Mouse (Mus musculus) neural tube, embryonic 12.5 days (tissue): ENCODE results near the gene Itgb2. TPM values are rescaled to one million over a fixed set of nuclear protein-coding genes. Genes with fewer than 3 reads are reported as not detected.

ENCODE experiments used
- ATAC-seq: fragments of 200-750 bp; cut with Nextera tagmentation; 2 replicates; pipeline ENCODE4 v1.8.0; 2017; ENCODE audit warnings: low read depth, mild to moderate bottlenecking, moderate TSS enrichment, moderate library complexity; ENCODE audit not compliant: low FRiP score
- H3K27ac ChIP-seq: fragments of 300-500 bp; sonication (generic); 2 replicates; pipeline ENCODE4 v1.5.1; 2016
- H3K27me3 ChIP-seq: fragments of 300-500 bp; sonication (generic); replicated peaks from 2 replicates; pipeline ENCODE4 v1.6.1; 2016; ENCODE audit warnings: mild to moderate bottlenecking
- H3K36me3 ChIP-seq: fragments of 300-500 bp; sonication (generic); 2 replicates; pipeline ENCODE4 v1.6.1; 2016; ENCODE audit warnings: mild to moderate bottlenecking
- H3K4me1 ChIP-seq: fragments of 300-500 bp; sonication (generic); 2 replicates; pipeline ENCODE4 v1.6.1; 2016
- H3K4me2 ChIP-seq: fragments of 300-500 bp; sonication (generic); replicated peaks from 2 replicates; pipeline ENCODE4 v1.6.1; 2016; ENCODE audit warnings: mild to moderate bottlenecking
- H3K4me3 ChIP-seq: fragments of 300-500 bp; sonication (generic); 2 replicates; pipeline ENCODE4 v1.5.1; 2016
- H3K9ac ChIP-seq: fragments of 300-500 bp; sonication (generic); 2 replicates; pipeline ENCODE4 v1.6.1; 2016; ENCODE audit warnings: mild to moderate bottlenecking
- H3K9me3 ChIP-seq: fragments of 300-500 bp; sonication (generic); 2 replicates; pipeline ENCODE4 v1.6.1; 2016; ENCODE audit warnings: mild to moderate bottlenecking
- WGBS: fragments of 180-500 bp; shearing (Covaris S2); methylation state at CpG from one replicate; pipeline ENCODE4 v1.1.7; 2016; 5-methylcytosine and 5-hydroxymethylcytosine counted together
- polyA plus RNA-seq: library from polyadenylated mRNA; unstranded; fragments of >200 nt; fragmentation: Nextera tagmentation; extraction: Ambion mirVana; gene quantifications from 2 replicates; pipeline ENCODE4 v1.2.1, GENCODE M21; 2016

Gene Itgb2
- 1.3 and 1.4 TPM in 2 replicates for polyA plus RNA-seq

GRCm38 (mm10) chr10:77530140-77530539, at the start of gene Itgb2:
Gene Itgb2 (plus strand): TSS chr10:77530252.
- ATAC-seq, result no peak
- 72% methylated on average over 9 of the region's 9 CpGs for WGBS
- H3K4me3 ChIP-seq, result no peak within 1 kb of the TSS
- no peak within 1 kb of the TSS for H3K27ac ChIP-seq
- no peaks in the 10 kb centered on the region for H3K36me3 ChIP-seq
- H3K4me1 ChIP-seq, result no peaks in the 10 kb centered on the region
- H3K27me3 ChIP-seq, result no peaks in the 10 kb centered on the region
- no peak within 1 kb of the TSS for H3K4me2 ChIP-seq
- H3K9ac ChIP-seq, result no peak within 1 kb of the TSS
- no peaks in the 10 kb centered on the region for H3K9me3 ChIP-seq

DNA sequence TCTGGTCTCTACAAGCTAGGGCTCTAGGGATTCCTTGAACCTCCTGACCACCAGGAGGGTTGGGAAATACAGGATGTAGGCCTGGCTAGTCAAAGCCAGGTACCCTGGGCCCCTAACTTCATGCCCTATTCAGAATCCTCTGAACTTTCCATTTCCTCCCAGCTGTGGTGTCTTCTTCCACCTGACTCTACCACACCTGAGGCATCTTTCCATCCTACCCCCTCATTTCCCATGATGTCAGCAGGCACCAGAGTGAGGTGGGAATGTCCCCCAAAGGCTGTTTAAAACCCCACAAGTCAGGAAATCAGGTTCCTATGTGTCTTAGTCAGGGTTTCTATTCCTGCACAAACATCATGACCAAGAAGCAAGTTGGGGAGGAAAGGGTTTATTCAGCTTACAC, 48.2 kb upstream of the Itgb2 start:
- Histone ChIP-seq H3K9me3 (no peaks in the 10 kb centered on the region), H3K4me3 (no peak overlapping the region), H3K27me3 (no peaks in the 10 kb centered on the region), H3K36me3 (peaks cover 7% of the 10 kb centered on the region), H3K4me1 (no peaks in the 10 kb centered on the region), H3K4me2 (no peak overlapping the region), H3K9ac (no peak overlapping the region), H3K27ac (no peak overlapping the region)
- ATAC-seq, result no peak

- H3K27me3 ChIP-seq, result no peaks in the 10 kb centered on the region
- WGBS, result 66% methylated on average over 18 of the region's 18 CpGs
- no peaks in the 10 kb centered on the region for H3K4me1 ChIP-seq
- H3K9ac ChIP-seq, result no peak overlapping the region
- no peak overlapping the region for H3K4me2 ChIP-seq
- no peak overlapping the region for H3K27ac ChIP-seq
- H3K9me3 ChIP-seq, result no peaks in the 10 kb centered on the region
- ATAC-seq, result no peak
- peaks cover 33% of the 10 kb centered on the region for H3K36me3 ChIP-seq
- H3K4me3 ChIP-seq, result no peak overlapping the region
Measured at GRCm38 (mm10) chr10:77484205-77484935, 45.7 kb upstream of the Itgb2 start.

DNA sequence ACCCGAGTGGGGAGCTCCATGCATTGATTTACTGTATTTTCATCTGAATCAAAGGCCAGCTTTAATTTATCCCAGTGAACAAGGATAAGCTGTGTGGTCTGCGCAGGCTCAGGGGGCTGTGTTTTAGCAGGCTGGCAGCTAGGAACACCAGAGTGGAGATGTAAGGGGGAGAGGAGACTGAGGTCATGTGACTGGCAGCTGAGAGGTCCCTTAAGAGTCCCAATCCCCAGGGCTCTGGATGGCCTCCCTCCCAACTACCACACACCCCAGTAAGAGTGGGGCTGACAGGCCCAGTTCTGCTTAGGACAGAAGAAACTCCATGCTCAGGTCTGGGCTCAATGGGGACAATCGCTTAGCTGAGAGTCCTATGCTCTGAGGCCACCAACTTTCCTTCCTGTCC, 44.3 kb upstream of the Itgb2 start:
- Histone ChIP-seq H3K4me3 (no peak overlapping the region), H3K36me3 (peaks cover 45% of the 10 kb centered on the region), H3K9ac (no peak overlapping the region), H3K9me3 (no peaks in the 10 kb centered on the region), H3K27me3 (no peaks in the 10 kb centered on the region), H3K4me1 (no peaks in the 10 kb centered on the region), H3K27ac (no peak overlapping the region), H3K4me2 (no peak overlapping the region)
- ATAC-seq, result no peak
- WGBS, result 78% methylated on average over 3 of the region's 3 CpGs

DNA sequence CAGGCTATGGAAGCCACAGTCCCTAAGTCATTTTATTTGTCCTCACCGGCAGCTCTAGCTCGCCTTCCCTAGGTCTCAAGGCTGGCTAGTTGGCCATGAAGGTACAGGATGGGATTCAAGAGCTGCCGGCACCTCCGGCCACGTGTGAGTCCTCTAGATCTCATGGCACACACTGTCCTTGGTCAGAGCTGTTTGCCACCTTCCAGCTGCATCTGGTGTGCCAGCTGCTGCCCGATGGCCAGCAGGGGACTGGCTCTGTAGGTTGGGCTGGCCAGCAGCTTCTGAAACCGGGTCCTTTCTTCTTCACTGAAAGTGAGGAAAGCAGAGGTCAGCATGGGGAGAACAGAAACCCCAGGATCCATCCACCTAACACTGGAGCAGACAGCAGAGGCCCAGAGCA, 41.9 kb upstream of the Itgb2 start:
- no peaks in the 10 kb centered on the region for H3K9me3 ChIP-seq
- no peak for ATAC-seq
- peaks cover 56% of the 10 kb centered on the region for H3K36me3 ChIP-seq
- no peak overlapping the region for H3K9ac ChIP-seq
- 94% methylated on average over 7 of the region's 7 CpGs for WGBS
- H3K27ac ChIP-seq, result no peak overlapping the region
- H3K27me3 ChIP-seq, result no peaks in the 10 kb centered on the region
- no peak overlapping the region for H3K4me3 ChIP-seq
- H3K4me2 ChIP-seq, result no peak overlapping the region
- H3K4me1 ChIP-seq, result no peaks in the 10 kb centered on the region

DNA sequence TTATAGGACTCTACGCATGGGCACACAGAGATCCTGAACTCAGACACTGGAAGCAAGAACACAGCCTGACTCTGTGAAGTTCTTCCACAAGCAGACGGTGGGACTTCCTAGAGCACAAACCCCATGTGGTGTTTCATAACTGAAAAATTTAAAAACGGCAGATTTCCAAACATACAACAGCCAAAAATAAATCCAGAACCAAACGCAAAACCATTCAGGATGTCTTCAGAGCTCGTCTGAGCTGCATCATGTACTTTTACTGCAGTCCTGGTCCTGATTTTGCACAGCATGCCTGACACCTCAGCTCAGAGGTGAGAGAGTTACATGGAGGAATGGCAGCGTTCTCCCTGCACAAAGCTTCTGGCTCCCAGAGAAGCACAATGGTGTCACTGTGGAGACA, 38.5 kb upstream of the Itgb2 start:
- WGBS, result 92% methylated on average over 6 of the region's 6 CpGs
- no peaks in the 10 kb centered on the region for H3K27me3 ChIP-seq
- no peak overlapping the region for H3K9ac ChIP-seq
- H3K4me2 ChIP-seq, result no peak overlapping the region
- ATAC-seq, result no peak
- no peaks in the 10 kb centered on the region for H3K9me3 ChIP-seq
- no peaks in the 10 kb centered on the region for H3K4me1 ChIP-seq
- no peak overlapping the region for H3K27ac ChIP-seq
- peaks cover 82% of the 10 kb centered on the region for H3K36me3 ChIP-seq
- no peak overlapping the region for H3K4me3 ChIP-seq

DNA sequence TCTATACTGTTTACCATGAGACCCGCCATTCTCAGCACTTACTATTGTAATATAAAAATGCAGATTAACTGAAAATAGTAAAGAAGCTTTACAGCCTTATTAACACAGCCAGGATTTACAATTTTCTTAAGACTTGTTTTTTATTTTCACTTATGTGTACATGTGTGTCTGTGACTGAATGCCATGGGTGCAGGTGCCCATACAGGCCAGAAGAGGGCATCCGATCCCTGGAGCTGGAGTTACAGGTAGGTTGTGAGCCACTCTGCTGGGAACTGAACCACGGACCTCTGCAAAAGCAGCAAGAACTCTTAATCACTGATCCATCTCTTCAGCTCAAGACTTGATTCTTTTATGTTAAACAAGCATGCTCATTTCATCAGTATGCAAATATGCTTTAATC, 37.2 kb upstream of the Itgb2 start:
- H3K4me1 ChIP-seq, result no peaks in the 10 kb centered on the region
- H3K27me3 ChIP-seq, result no peaks in the 10 kb centered on the region
- H3K27ac ChIP-seq, result no peak overlapping the region
- H3K9me3 ChIP-seq, result no peaks in the 10 kb centered on the region
- no peak for ATAC-seq
- WGBS, result 98% methylated on average over 3 of the region's 3 CpGs
- no peak overlapping the region for H3K9ac ChIP-seq
- H3K4me2 ChIP-seq, result no peak overlapping the region
- no peak overlapping the region for H3K4me3 ChIP-seq
- H3K36me3 ChIP-seq, result peaks cover 82% of the 10 kb centered on the region

DNA sequence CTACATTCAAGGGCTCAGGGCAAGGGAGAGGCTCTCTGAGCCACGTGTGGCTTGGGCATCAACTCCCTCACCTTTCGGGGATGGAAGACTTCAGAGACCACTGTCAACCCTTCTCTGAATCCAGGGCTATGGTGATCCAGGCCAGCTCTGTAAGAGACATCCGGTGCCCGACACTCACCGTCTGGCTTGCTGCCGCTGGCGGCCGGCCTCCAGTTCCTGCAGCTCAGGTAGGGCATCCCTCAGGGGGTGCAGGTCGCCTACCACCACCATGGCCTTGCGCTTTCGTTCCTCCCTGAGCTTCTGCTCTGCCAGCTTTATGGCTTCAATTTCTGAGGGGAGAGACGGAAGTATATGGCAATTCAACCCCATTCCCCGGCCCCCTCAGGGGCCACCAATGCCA, 32.9 kb upstream of the Itgb2 start:
- 90% methylated on average over 13 of the region's 13 CpGs for WGBS

GRCm38 (mm10) chr10:77498254-77498653, 31.8 kb upstream of the Itgb2 start:
- 65% methylated on average over 6 of the region's 6 CpGs for WGBS
- ATAC-seq, result no peak
- Histone ChIP-seq H3K9me3 (no peaks in the 10 kb centered on the region), H3K4me3 (no peak overlapping the region), H3K9ac (no peak overlapping the region), H3K27ac (no peak overlapping the region), H3K36me3 (peaks cover 73% of the 10 kb centered on the region), H3K4me1 (no peaks in the 10 kb centered on the region), H3K27me3 (no peaks in the 10 kb centered on the region), H3K4me2 (no peak overlapping the region)

More for the DNA sequence above, 32.9 kb upstream of the Itgb2 start:
- H3K27me3 ChIP-seq, result no peaks in the 10 kb centered on the region
- ATAC-seq, result no peak
- no peaks in the 10 kb centered on the region for H3K9me3 ChIP-seq
- H3K9ac ChIP-seq, result no peak overlapping the region
- H3K27ac ChIP-seq, result no peak overlapping the region
- H3K4me1 ChIP-seq, result no peaks in the 10 kb centered on the region
- H3K36me3 ChIP-seq, result peaks cover 76% of the 10 kb centered on the region
- no peak overlapping the region for H3K4me2 ChIP-seq
- no peak overlapping the region for H3K4me3 ChIP-seq

DNA sequence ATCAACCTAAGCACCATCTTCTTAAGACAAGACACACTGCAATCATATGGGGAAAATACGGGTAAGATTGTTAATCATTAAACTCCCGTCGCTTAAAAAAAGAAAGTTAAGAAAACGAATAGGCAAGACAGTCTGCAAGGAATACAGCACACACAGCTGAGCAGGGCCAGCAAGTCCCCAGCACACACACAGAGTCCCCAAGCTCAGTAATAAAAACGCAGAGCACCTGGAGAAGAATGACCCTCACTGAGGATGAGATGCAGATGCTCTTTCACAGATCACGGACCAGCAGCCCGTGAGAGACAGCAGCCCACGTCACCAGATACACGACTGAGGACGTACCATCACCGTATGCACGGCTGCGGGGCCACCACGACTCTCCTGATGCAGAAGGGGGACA, 29.4 kb upstream of the Itgb2 start:
- Histone ChIP-seq H3K36me3 (peaks cover 73% of the 10 kb centered on the region), H3K4me3 (no peak overlapping the region), H3K9me3 (no peaks in the 10 kb centered on the region), H3K27me3 (no peaks in the 10 kb centered on the region), H3K4me1 (no peaks in the 10 kb centered on the region), H3K4me2 (no peak overlapping the region), H3K9ac (no peak overlapping the region), H3K27ac (no peak overlapping the region)
- WGBS, result 87% methylated on average over 14 of the region's 14 CpGs
- ATAC-seq, result no peak

DNA sequence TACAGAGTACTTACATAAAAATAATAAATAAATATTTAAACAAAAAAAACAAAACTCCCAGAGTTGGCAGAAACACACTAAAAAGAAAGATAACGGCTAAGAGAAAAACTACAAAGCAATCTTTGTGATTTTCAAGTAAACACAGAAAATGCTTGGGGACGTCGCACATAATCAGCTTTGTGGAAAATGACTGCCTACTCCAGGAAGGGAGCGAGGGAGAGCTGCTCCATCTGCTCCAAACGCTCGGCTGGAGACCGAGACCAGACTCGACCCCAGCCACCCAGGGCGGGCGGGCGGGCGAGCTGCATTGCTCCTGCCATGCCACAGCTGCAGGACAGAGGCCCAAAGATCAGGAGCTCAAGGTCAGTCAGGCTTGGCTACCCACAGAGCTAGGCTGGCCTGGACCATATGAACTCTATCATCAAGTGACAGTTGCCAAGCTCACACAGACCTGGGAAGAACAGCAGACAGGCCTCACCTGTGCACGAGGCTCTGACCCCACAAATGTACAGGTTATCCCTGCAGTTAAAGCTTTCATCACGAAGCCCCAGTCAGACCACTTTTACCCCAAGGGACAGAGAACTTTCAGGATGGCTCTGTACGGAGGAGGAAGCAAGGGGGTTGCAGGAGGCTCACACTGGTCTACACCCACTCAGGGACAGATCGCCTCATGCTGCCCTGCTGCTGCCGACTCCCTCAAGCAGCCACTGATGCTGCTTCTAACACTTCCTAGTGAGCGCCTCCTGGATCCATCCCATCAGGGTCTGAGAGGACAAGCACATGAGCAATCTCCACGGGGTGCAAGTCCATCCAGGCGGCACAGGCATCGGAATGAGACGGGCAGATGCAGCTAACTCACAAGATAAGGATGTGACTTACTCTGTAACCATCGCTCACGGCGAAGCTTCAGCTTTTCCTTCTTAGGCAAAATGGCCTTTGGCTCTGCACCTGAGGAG, 26.8 kb upstream of the Itgb2 start:
- Histone ChIP-seq H3K4me3 (no peak overlapping the region), H3K27me3 (no peaks in the 10 kb centered on the region), H3K4me2 (no peak overlapping the region), H3K4me1 (no peaks in the 10 kb centered on the region), H3K9me3 (no peaks in the 10 kb centered on the region), H3K36me3 (peaks cover 71% of the 10 kb centered on the region), H3K9ac (no peak overlapping the region), H3K27ac (no peak overlapping the region)
- no peak for ATAC-seq
- 90% methylated on average over 25 of the region's 25 CpGs for WGBS

DNA sequence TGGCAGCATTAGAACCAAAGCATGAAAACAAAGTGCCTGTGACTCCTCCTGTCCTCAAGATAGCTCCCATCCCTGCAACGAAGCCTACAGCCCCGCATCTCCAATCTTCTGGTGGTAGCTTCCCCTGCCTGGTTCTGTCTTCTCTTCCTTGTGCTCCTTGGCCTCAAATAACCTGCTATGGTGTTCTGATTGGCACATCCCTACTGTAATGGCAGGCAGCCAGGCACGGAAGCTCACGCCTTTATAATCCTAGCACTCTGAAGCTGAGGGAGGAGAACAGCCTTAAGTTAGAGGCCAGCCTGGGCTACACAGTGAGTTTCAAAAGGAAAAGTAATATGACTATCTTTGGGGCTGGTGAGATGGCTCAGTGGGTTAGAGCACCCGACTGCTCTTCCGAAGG, 25.9 kb upstream of the Itgb2 start:
- no peaks in the 10 kb centered on the region for H3K9me3 ChIP-seq
- H3K27ac ChIP-seq, result no peak overlapping the region
- H3K4me1 ChIP-seq, result no peaks in the 10 kb centered on the region
- H3K36me3 ChIP-seq, result peaks cover 79% of the 10 kb centered on the region
- H3K27me3 ChIP-seq, result no peaks in the 10 kb centered on the region
- no peak overlapping the region for H3K4me3 ChIP-seq
- H3K4me2 ChIP-seq, result no peak overlapping the region
- H3K9ac ChIP-seq, result no peak overlapping the region
- 93% methylated on average over 6 of the region's 6 CpGs for whole genome bisulfite sequencing
- ATAC-seq, result no peak
